Mouse (Mus musculus) erythroblast, embryonic 14.5 days (primary cell): ENCODE results near the gene Bahcc1.

Experiments used
- GATA1 ChIP-seq: IDR thresholded peaks from 2 replicates; pipeline ENCODE4 v1.6.1; 2012; ENCODE audit warnings: low read length, inconsistent platforms, mixed read lengths
- TAL1 ChIP-seq: IDR thresholded peaks from 3 replicates; pipeline ENCODE4 v1.6.1; 2012; ENCODE audit warnings: low read length, inconsistent platforms, mixed read lengths

- TF ChIP-seq GATA1 (no peak), TAL1 (no peak)
Measured at GRCm38 (mm10) chr11:120199766-120200165, 33.0 kb upstream of the Bahcc1 start.
